Mouse (Mus musculus): ENCODE results near the gene Sez6. TPM values are rescaled to one million over a fixed set of nuclear protein-coding genes. Genes with fewer than 3 reads are reported as not detected.

Gene Sez6
- polyA plus RNA-seq, 1 experiment from 2014 or later, result 0.48 TPM

DNA sequence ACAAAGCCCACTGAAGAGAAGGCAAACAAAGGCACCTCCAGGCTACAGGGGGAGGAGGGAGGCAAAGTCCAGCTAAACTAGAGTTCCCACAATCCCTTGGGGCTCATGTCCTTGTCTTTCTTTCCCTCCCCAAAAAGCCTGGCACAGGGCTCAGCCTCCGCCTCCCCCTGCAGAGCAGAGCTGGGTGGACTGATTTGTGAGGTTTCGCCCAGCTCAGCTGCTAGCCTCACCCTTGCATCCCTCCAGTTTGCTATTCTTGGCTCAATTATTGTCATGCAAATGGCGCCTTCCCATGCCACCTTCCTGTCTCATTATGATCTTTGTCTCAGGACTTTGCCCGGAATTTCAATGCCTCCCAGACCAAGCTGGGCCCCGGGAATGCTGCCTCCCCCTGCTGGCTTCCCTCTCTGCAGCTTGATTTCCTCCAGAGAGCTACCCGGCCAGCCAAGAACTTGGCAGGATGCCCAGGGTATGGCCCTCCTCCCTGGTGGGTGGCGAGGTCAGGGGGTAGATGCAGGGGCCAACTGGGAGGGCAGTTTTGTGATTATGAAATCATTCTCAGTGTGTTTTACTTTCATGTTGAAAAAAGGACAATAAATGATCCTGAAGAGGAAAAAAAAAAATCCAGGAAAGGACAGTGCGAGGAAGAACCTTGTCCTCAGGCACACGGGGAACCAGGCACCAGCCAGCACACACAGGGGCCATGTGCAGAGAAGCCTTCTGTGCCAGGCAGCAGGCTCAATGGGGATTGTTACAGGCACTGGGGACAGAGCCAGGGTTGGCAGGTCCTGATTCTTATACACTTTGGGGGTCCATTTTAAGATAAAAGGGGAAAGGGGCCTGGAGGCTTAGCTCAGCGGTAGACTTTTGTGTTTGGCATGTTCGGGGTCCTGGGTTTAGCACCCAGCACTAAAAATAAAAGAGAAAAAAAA is 36.5 kb upstream of the Sez6 start, which contains the start of gene Pipox:
Pipox (minus strand) TSS at position 310 of the 932 bp plus-strand sequence.
- peak within 1 kb of the TSS; percentile 63 for H3K9ac ChIP-seq (ENCODE audit: low read depth, low read length)
- ATAC-seq, result peak; percentile 94
- peak within 1 kb of the TSS; percentile 48 for H3K4me2 ChIP-seq (ENCODE audit: low read depth, low read length)
- H3K4me3 ChIP-seq (ENCODE audit: low read length), result peak within 1 kb of the TSS; percentile 45
- WGBS, result 23% methylated on average over 11 of the region's 11 CpGs
- H3K27ac ChIP-seq (ENCODE audit: low read length), result peak within 1 kb of the TSS; percentile 90
- peaks cover 14% of the 10 kb centered on the region for H3K4me1 ChIP-seq (ENCODE audit: control insufficient read depth, insufficient read depth, low read length)
- no peaks in the 10 kb centered on the region for H3K9me3 ChIP-seq (ENCODE audit: control insufficient read depth, low read length)
- no peaks in the 10 kb centered on the region for H3K36me3 ChIP-seq (ENCODE audit: control insufficient read depth, insufficient read depth, low read length)
- 0 out of 2 replicates have a peak, but pooled peaks cover 4% of the 10 kb centered on the region for H3K27me3 ChIP-seq (replicated peaks; ENCODE audit: control insufficient read depth, insufficient read depth, low read length)

DNA sequence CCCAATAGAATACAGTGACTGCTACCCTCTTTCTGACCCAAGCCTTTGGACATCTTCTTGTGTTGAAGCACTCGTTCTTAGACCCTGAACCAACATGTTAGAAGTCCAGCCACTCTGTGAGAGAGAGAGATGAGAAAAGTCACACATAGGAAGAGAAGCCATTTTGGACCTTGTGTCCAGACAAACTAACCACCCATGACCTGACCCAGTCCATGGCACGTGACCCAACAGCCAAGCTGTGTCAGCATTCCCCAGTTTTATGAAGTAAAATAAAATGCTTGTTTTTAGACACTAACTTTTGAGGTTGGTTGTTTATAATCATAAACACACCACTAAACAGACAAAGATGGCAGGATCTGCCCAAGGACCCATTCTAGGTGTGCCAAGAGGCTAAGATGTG is 35.6 kb upstream of the Sez6 start:
- 84% methylated on average over 2 of the region's 2 CpGs for WGBS
- no peak for ATAC-seq
- H3K4me3 ChIP-seq (ENCODE audit: low read length), result no peak overlapping the region
- peaks cover 14% of the 10 kb centered on the region for H3K4me1 ChIP-seq (ENCODE audit: control insufficient read depth, insufficient read depth, low read length)
- peak overlapping the region; percentile 15; the same call in 1 of the 2 replicates for H3K27ac ChIP-seq (ENCODE audit: low read length)
- H3K9ac ChIP-seq (ENCODE audit: low read depth, low read length), result no peak overlapping the region
- no peaks in the 10 kb centered on the region for H3K9me3 ChIP-seq (ENCODE audit: control insufficient read depth, low read length)
- H3K36me3 ChIP-seq (ENCODE audit: control insufficient read depth, insufficient read depth, low read length), result no peaks in the 10 kb centered on the region
- no peak overlapping the region for H3K4me2 ChIP-seq (ENCODE audit: low read depth, low read length)
- H3K27me3 ChIP-seq (replicated peaks; ENCODE audit: control insufficient read depth, insufficient read depth, low read length), result 0 out of 2 replicates have a peak, but pooled peaks cover 4% of the 10 kb centered on the region

DNA sequence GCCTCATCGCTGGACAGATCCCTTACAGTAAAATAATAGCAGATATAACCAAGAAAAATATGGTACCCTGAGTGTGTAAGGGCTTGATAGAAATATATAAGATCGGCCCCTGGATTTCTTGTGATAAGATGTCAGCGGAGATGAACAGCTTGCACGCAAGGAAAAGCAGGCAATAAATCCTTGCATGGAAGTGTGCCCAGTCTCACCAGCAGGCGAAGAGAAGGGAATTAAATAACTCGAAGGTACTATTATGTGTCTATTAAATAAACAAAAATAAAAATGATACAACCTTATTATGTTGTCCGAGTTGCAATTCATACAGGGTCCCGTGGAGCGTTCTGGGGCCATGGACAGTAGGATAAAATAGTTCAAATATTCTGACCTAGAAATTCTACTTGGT is 34.6 kb upstream of the Sez6 start:
- Histone ChIP-seq H3K9ac (ENCODE audit: low read depth, low read length) (no peak overlapping the region), H3K27me3 (replicated peaks; ENCODE audit: control insufficient read depth, insufficient read depth, low read length) (0 out of 2 replicates have a peak, but pooled peaks cover 4% of the 10 kb centered on the region), H3K27ac (ENCODE audit: low read length) (no peak overlapping the region), H3K4me3 (ENCODE audit: low read length) (no peak overlapping the region), H3K9me3 (ENCODE audit: control insufficient read depth, low read length) (no peaks in the 10 kb centered on the region), H3K4me2 (ENCODE audit: low read depth, low read length) (no peak overlapping the region), H3K36me3 (ENCODE audit: control insufficient read depth, insufficient read depth, low read length) (no peaks in the 10 kb centered on the region), H3K4me1 (ENCODE audit: control insufficient read depth, insufficient read depth, low read length) (peaks cover 14% of the 10 kb centered on the region)
- no peak for ATAC-seq
- WGBS, result 57% methylated on average over 9 of the region's 9 CpGs

DNA sequence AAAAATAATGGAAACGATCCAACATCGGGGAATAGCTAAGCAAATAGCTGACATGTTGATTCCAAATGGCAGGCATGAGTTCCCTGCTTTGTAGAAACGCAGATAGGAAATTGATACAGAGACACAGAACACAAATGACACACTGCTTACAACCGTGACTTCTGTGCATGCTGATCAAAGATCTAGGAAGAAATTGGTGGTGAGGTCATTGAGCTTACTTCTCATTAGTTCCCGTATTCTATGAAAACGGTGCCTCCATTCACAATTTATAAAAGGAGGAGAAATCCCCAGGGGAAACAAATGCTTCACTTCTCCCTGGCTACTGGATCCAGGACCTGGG is 34.1 kb upstream of the Sez6 start:
- Histone ChIP-seq H3K27me3 (replicated peaks; ENCODE audit: control insufficient read depth, insufficient read depth, low read length) (0 out of 2 replicates have a peak, but pooled peaks cover 4% of the 10 kb centered on the region), H3K27ac (ENCODE audit: low read length) (no peak overlapping the region), H3K36me3 (ENCODE audit: control insufficient read depth, insufficient read depth, low read length) (no peaks in the 10 kb centered on the region), H3K4me2 (ENCODE audit: low read depth, low read length) (no peak overlapping the region), H3K4me3 (ENCODE audit: low read length) (no peak overlapping the region), H3K4me1 (ENCODE audit: control insufficient read depth, insufficient read depth, low read length) (peaks cover 14% of the 10 kb centered on the region), H3K9me3 (ENCODE audit: control insufficient read depth, low read length) (no peaks in the 10 kb centered on the region), H3K9ac (ENCODE audit: low read depth, low read length) (no peak overlapping the region)
- no peak for ATAC-seq
- 53% methylated on average over 6 of the region's 6 CpGs for WGBS

DNA sequence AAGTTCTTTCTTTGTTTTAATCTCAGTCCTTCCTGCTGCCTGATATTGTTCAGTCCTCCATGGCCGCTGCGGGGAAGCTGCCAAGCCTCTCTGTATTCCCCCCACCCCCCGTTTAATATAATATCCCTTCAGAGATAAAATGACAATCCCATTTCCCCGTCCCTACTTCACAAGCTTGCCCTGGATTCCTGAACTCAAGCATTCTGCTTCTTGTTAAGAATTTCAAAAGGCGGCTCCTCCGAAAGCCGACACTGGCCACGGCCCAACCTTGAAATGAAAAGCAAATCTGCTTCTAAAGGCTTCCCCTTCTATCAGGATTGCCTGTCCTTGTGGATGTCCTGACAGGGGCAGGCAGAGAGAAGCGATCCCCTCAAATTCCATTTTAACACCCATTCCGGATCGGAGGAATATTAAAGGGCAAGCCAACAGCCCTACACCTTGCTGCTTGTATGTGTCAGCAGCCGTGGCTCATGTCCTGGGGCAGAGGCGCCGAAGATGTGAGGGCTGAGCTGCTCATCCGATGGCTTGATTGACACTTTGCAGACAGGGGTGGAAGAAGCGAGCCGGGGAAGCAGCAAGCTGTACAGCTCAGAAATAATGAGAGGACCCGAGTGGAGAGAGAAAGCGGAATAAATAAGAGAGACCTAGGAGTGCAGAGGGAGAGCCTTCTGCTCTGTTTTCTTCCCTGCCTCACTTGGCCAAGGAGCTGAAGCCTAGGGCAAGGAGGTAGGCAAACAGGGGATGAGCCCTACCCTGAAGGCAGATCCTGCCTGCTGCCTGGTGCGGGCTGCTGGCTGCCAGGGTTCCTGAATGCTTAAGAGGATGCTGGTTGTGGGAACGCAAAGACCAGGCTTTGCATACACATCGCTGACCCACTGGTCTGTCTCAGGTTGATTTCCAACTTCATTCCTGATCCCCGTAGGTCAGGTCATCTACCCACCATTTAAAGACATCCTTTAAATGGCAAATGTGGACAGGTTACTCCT is 33.5 kb upstream of the Sez6 start:
- no peak overlapping the region for H3K27ac ChIP-seq (ENCODE audit: low read length)
- ATAC-seq, result no peak
- 0 out of 2 replicates have a peak, but pooled peaks cover 4% of the 10 kb centered on the region for H3K27me3 ChIP-seq (replicated peaks; ENCODE audit: control insufficient read depth, insufficient read depth, low read length)
- H3K9ac ChIP-seq (ENCODE audit: low read depth, low read length), result no peak overlapping the region
- H3K9me3 ChIP-seq (ENCODE audit: control insufficient read depth, low read length), result no peaks in the 10 kb centered on the region
- H3K4me3 ChIP-seq (ENCODE audit: low read length), result no peak overlapping the region
- 0 out of 2 replicates have a peak overlapping the region, but pooled peaks have one; percentile 6 for H3K4me2 ChIP-seq (ENCODE audit: low read depth, low read length)
- 32% methylated on average over 23 of the region's 23 CpGs for WGBS
- H3K4me1 ChIP-seq (ENCODE audit: control insufficient read depth, insufficient read depth, low read length), result peaks cover 17% of the 10 kb centered on the region
- H3K36me3 ChIP-seq (ENCODE audit: control insufficient read depth, insufficient read depth, low read length), result no peaks in the 10 kb centered on the region

DNA sequence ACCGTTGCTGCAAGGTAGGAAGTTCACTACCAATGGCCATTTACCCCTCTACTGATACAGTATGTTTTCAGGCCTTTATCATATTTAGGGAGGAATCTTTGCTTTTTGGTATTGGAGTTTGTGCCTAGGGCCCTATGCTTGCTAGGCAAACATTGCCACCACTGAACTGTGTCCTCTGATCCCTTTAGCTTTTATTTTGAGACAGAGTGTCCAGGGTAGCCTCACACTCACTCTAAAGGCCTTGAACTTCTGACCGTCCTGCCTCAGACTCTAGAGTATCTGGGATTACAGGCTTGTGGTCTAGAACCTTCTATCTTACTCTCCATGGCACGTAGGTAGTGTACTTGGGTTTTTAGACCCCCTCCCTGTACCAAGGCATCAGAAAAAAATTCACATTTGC is 30.4 kb upstream of the Sez6 start:
- ATAC-seq, result no peak
- Histone ChIP-seq H3K4me1 (ENCODE audit: control insufficient read depth, insufficient read depth, low read length) (0 out of 2 replicates have a peak, but pooled peaks cover 7% of the 10 kb centered on the region), H3K4me3 (ENCODE audit: low read length) (no peak overlapping the region), H3K27ac (ENCODE audit: low read length) (no peak overlapping the region), H3K9ac (ENCODE audit: low read depth, low read length) (no peak overlapping the region), H3K9me3 (ENCODE audit: control insufficient read depth, low read length) (no peaks in the 10 kb centered on the region), H3K27me3 (replicated peaks; ENCODE audit: control insufficient read depth, insufficient read depth, low read length) (0 out of 2 replicates have a peak, but pooled peaks cover 4% of the 10 kb centered on the region), H3K4me2 (ENCODE audit: low read depth, low read length) (no peak overlapping the region), H3K36me3 (ENCODE audit: control insufficient read depth, insufficient read depth, low read length) (no peaks in the 10 kb centered on the region)
- WGBS, result 90% methylated on average over 3 of the region's 3 CpGs

DNA sequence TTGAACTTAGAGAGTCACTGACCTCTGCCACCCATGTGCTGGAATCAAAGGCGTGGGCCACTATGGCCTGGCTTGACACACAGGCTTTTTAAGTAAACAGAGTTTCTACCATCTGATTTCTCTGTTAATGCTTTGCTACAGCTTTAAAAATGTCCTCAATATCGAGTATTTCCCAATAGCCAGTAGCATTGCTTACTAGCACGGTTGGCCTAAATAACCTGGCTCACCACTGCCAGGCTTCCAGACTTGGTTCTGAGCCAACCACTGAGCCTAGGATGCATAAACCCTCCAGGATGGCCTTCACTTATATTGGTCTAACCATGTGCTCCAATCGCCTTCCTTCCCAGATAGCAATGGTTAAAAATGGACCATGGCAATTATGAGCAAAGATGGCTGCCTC is 29.9 kb upstream of the Sez6 start:
- Histone ChIP-seq H3K4me3 (ENCODE audit: low read length) (no peak overlapping the region), H3K36me3 (ENCODE audit: control insufficient read depth, insufficient read depth, low read length) (no peaks in the 10 kb centered on the region), H3K27ac (ENCODE audit: low read length) (no peak overlapping the region), H3K9me3 (ENCODE audit: control insufficient read depth, low read length) (no peaks in the 10 kb centered on the region), H3K4me2 (ENCODE audit: low read depth, low read length) (no peak overlapping the region), H3K4me1 (ENCODE audit: control insufficient read depth, insufficient read depth, low read length) (0 out of 2 replicates have a peak, but pooled peaks cover 2% of the 10 kb centered on the region), H3K9ac (ENCODE audit: low read depth, low read length) (no peak overlapping the region), H3K27me3 (replicated peaks; ENCODE audit: control insufficient read depth, insufficient read depth, low read length) (0 out of 2 replicates have a peak, but pooled peaks cover 4% of the 10 kb centered on the region)
- no peak for ATAC-seq
- WGBS, result 78% methylated on average over 4 of the region's 4 CpGs

DNA sequence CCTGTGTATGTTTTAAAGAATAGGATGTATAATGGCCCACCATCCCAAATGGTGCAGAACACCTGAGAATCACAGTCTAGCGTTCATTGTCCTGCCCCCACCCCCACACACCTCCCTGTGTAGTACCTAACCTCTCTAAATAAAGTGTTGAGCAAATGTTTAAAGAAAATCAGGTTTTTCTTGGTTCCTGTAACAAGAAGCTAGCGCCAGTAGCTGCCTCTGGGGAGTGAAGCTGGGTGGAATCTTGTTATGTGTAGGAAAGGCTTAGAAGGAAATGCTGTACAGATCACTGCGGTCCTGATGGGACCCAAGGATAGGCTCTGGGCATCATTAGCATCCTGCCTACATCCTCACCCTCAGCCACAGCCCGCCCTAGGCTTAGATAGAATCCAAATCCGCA is 29.2 kb upstream of the Sez6 start:
- Histone ChIP-seq H3K27ac (ENCODE audit: low read length) (no peak overlapping the region), H3K36me3 (ENCODE audit: control insufficient read depth, insufficient read depth, low read length) (no peaks in the 10 kb centered on the region), H3K9ac (ENCODE audit: low read depth, low read length) (no peak overlapping the region), H3K4me1 (ENCODE audit: control insufficient read depth, insufficient read depth, low read length) (0 out of 2 replicates have a peak, but pooled peaks cover 2% of the 10 kb centered on the region), H3K27me3 (replicated peaks; ENCODE audit: control insufficient read depth, insufficient read depth, low read length) (0 out of 2 replicates have a peak, but pooled peaks cover 4% of the 10 kb centered on the region), H3K4me3 (ENCODE audit: low read length) (no peak overlapping the region), H3K9me3 (ENCODE audit: control insufficient read depth, low read length) (no peaks in the 10 kb centered on the region), H3K4me2 (ENCODE audit: low read depth, low read length) (no peak overlapping the region)
- WGBS, result 50% methylated on average over 5 of the region's 5 CpGs
- ATAC-seq, result no peak
